Mouse (Mus musculus): ENCODE measurements around the gene Gm3336.

The Gm3336 gene

DNA sequence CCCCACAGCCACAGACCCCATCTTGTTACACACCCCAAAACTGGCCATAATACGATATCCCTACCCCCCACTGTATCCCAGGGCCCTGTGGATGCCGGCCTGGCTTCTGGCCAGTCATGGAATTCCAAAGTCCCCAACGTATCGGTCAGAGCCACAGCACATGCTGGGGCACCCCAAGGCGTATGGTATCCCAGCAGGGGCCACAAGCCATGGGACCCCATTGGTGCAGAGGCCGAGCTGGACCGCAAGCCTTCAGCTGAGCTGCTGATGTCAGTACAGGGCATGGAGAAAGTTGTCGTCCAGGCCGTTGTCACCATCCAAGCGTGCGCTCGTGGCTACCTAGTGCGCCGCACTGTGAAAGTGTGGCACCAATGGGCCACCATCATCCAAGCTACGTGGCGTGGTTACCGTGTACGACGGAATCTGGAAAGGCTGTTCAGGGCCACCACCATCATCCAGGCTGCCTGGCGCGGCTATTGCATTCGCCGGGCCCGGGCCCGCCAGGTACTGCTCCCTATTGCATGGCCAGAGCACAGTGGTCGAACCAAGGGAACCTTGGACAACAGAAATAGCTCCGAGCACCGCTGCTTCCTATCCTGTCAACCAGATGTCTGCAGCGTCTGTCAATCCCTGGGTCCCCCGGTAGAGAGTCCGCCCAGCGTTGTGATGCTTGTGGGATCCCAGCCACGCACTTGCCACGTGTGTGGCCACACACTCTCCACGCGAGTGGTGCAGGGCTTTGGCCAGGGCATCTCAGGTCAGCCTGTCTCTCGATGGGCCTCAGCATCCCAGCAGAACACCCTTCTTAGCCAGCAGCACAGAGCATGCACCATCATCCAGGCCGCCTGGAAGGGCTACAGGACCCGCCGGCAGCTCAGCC lies 1.6 kb upstream of the Gm3336 start:
- DNase-seq (ENCODE audit: low spot score in 2 of 2) = no peak

DNA sequence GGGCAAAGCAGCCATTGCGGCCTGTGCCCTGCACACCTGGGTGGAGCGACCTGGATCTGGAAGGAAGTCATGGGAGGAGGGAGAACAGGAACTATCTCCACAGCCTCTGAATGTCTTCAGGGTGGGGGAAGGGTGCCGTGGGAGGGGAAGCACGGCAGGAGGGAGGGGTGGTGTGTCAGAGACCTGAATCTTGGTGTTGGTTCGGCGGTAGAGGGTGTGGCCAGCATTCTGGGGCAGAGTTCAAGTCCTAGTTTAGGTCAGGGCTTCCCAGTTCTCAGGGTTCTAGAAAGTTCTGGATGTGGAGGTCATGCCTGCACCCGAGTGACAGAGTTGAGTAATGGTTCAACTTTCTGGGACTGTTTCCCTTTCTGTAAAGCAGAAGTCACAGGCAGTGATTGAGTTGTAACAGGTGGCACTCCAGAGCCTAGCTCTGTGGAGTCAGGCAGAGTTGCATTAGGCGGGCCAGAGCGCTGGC lies 1.5 kb downstream of the Gm3336 start:
- no peak for DNase-seq (ENCODE audit: low spot score in 2 of 2)

DNA sequence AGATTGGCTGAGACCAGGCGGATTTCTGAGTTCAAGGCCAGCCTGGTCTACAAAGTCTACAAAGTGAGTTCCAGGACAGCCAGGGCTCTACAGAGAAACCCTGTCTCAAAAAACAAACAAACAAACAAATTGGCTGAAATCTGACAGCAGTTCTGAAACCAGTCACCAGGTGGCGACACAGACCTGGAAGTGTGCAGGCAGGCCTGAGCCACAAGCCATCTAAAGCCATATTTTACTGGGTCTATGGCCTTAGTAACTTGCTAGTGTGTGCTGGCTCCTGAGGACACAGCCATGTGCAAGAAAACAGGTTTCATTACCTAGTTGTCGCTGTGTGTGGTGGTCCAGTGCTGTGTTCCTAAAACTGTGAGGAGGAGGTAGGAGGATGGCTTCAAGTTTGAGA lies 2.4 kb downstream of the Gm3336 start:
- peak in 1 of 2 experiments; percentile 55 for DNase-seq (ENCODE audit: low spot score in 2 of 2)

DNA sequence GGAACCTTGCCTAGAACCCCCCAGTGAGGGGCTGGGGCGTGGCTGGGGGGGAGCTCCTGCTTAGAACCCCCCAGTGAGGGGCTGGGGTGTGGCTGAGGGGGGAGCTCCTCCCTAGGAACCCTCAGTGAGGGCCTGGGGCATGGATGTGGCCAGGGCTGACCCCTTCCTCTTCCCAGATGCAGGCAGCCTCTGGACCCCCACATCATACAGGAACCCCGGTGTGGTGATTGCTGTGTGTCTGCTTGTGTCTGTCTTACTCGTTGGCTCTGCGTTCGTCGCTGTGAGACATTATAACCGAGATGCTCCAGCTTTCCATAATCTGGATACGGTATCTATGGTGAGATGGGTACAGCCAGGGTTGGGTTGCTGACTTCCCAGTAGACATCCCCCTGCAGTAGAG lies 3.3 kb downstream of the Gm3336 start:
- DNase-seq (ENCODE audit: low spot score in 2 of 2) = no peak

DNA sequence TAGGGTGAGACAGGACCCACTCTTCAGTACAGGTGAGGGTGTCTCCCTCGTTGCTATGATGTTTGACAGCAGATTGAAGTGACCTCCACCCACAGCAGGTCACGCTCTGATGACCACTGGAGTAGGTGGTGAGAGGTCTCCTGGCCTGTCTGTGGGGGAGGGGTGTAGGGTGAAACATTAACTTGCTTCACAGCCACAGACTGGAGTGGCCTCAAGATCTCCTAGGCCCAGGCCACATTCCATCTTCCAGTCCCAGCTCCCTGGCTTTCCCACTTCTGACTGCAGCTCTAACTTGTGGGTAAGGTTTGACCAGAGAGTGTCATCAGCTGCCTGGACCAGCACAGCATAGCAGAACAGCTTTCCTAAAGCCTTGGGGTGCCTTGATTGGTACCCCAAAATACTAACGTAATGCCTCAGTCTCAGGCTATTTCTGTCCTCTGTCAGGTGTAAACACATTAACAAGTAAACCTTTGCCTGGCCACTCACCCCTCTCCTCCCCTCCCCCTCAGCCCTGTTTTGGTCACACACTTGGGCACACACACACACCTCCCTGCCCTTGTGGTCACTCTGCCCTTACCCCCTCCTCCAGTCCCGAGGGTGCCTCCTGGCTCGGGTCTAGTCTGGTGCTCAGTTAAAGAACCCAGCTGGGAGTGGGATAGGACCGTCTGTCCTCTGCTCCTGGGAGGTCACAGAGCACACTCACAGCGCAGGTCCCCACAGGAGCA lies 5.3 kb downstream of the Gm3336 start, which contains the start of gene Pde4c:
Pde4c (plus strand) TSS at position 235 of the 725 bp plus-strand sequence.
- no peak for DNase-seq (ENCODE audit: low spot score in 2 of 2)

DNA sequence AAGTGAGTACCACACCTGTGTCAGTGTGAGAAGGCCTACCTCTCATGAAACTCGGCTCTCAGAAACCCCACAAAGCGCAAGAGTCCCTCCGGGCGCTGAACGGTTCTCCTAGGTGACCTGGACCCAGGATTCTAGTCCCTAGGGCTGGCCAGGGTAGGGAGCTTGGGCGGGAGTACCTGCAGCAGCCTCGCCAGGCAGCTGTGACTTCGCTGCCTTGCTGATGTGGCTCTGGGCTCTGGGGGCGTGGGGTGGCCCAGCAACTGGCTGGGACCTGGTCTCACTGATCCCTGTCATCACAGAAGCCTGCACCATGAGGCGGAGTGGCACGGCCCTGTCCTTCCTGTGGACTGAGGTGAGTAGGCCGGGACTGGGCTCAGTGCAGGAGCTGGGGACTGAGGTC lies 5.9 kb downstream of the Gm3336 start:
- DNase-seq (ENCODE audit: low spot score in 2 of 2) = no peak

DNA sequence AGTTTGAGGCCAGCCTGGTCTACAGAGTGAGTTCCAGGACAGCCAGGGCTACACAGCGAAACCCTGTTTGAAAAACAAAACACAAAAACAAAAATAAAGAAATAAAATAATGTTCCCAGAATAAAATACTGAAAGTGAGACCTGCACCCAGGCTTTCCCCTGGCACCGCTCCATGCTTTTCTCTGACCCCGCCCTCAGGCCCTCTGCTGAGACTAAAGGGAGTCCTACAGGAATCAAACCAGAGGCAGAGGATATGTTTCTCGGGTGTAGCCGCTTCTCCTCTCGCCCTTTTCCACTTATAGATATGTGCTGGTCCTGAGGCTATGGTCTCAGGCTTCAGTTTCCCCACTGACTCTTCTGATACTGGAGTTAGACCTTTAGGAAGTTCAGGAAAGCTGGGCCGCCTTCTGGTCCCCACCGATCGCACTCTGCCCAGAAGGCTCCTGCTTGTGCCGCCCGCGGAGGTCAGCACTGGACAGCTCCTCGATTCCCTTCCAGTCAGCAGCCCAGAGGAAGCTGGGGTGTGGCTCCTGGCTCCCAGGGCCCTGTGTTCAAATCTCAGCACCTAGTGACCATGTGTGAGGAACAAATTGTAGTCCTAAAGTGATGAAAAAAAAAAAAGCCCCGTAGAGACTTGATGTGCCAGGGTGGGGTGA lies 7.6 kb downstream of the Gm3336 start:
- DNase-seq (ENCODE audit: low spot score in 2 of 2) = no peak

DNA sequence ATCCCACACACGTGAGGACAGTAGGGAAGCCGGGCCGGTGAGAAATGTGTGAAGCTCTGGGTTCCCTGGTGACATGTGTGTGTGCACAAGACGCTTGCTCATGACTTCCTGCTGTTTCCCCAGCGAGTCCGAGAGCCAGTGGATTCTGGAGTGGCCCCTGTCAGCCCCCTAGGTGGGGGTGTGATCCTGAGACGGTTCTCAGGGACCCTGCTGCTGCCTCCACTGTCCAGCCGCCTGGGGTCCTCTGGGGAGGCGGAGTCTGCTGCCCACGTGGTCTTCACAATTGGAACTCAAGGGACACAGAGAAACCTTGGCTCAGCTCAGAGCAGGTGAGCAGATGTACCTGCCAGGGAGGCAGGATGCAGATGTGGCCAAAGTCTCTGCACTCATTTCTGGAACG lies 8.4 kb downstream of the Gm3336 start:
- DNase-seq (ENCODE audit: low spot score in 2 of 2) = no peak

- DNase-seq (ENCODE audit: low spot score in 2 of 2) = no peak
These were observed 11.6 kb downstream of the Gm3336 start for GRCm38 (mm10) chr8:70729808-70730475.

DNA sequence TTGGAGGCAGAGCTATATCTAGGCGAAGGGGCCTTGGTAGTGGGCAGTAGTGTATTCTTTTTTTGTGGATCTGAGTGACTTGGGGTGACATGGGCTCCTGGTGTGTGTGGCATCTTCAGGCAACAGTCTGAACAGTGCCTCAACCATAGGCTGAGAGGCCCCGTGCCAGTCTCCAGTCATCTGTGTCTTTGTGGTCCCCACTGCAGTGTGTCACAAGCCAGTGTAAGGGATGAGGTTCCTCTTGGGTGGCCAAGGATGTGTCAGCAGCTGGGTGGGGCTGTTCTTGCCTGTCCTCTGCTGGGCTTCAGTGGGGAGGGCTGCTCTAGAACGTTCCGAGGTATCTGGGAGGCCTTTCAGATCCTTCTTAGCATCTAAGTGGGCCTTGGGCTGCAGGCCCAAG lies 12.6 kb downstream of the Gm3336 start:
- DNase-seq (ENCODE audit: low spot score in 2 of 2) = no peak

DNA sequence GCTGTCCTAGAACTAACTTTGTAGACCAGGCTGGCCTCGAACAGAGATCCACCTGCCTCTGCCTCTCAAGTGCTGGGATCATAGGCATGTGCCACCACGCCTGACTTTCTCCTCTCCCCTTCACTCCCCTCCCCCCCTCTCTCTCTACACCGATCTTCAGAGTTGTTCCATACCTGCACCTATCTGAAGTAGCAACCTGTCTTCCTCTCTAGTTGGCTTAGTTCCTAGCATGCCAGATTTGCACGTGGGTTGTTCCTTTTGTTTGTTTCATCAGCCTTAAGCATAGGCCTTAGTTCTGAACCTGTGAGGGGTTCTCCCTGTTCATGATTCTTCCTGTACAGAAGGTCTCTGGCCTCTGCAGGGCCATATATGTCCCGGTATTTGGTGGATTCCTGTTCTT lies 19.4 kb downstream of the Gm3336 start:
- no peak for DNase-seq (ENCODE audit: low spot score in 2 of 2)

DNA sequence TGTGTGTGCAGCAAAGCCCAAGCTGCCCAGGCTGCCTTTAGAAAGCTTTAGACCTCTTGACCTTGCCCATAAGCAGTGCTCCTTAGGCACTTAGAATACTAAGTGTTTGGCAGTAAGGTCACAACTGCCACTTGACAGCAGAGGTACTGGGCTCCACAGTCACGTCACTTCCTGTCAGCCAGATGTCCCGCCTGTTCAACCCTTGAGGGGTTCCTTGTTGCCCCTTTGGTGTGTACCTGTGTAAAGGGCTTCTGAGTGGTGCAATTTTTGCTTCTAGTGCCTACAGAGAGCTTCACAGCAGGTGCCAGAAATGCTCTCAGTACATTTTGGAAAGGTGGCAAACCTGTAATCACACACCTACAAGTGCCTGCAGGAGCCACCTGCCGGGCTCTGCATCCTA lies 19.9 kb downstream of the Gm3336 start:
- no peak for DNase-seq (ENCODE audit: low spot score in 2 of 2)

- DNase-seq (ENCODE audit: low spot score in 2 of 2) = no peak
These were observed 23.3 kb downstream of the Gm3336 start for GRCm38 (mm10) chr8:70741661-70742060.

- no peak for DNase-seq (ENCODE audit: low spot score in 2 of 2)
These were observed 23.8 kb downstream of the Gm3336 start for GRCm38 (mm10) chr8:70742176-70742575.

- DNase-seq (ENCODE audit: low spot score in 2 of 2) = no peak
These were observed 24.8 kb downstream of the Gm3336 start for GRCm38 (mm10) chr8:70742981-70743655.

DNA sequence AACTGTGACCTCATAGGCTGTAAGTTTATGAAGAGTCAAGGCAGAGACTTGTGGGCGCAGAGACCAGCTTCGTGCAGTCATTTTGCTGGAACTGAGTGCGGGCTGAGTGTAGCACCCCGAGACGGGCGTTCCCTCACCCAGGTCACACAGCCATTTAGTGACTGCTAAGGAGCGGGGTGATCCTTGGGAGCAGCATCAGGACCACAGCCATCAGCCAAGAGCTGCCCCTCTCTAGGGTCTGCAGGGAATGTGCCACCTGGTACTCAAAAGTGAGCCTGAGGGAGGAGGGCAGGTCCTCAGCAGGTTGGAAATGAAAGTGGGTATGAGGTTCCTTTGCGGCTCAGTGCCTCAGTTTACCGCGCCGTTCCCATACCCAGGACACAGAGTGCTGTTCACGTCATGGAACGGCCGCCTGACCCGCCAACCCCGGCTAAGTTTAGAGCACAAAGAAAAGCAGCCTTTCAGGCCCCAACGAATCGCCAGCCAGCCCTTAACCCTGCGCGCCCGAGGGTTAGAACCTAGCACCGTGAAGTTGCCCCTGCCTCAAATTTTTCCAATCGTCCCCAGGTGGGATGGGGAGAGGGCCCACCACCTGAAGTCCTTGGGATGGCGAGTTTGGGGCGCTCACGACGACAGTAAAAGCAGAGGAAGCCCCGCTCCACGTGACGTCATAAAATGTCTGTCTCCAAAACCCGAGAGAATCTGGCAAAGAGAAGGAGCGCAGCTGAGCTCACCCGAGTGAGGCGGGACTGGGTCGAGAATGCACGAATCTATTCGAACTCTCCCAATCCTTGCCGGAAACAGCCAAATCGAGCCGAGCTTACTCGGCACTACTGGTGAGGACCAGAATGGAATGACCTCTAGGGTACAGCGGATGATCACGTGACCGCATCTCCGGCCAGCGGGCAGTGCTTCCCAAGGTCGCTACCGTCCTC lies 25.6 kb downstream of the Gm3336 start:
- no peak for DNase-seq (ENCODE audit: low spot score in 2 of 2)

GRCm38 (mm10) chr8:70744806-70745205 lies 26.5 kb downstream of the Gm3336 start:
- DNase-seq (ENCODE audit: low spot score in 2 of 2) = no peak

GRCm38 (mm10) chr8:70745691-70746220 lies 27.4 kb downstream of the Gm3336 start:
- DNase-seq (ENCODE audit: low spot score in 2 of 2) = no peak

- DNase-seq (ENCODE audit: low spot score in 2 of 2) = no peak
These were observed 28.3 kb downstream of the Gm3336 start for GRCm38 (mm10) chr8:70746676-70747075.

Measured in urinary bladder, postnatal 4 days (tissue).